Mouse (Mus musculus): ENCODE measurements around the gene Bhlhe41. TPM values are rescaled to one million over a fixed set of nuclear protein-coding genes. Genes with fewer than 3 reads are reported as not detected.
A peak's percentile ranks its signal among the peaks of the same experiment; 100 is the strongest.

The Bhlhe41 gene
- polyA plus RNA-seq, 1 experiment from 2014 or later = 0.22 TPM

DNA sequence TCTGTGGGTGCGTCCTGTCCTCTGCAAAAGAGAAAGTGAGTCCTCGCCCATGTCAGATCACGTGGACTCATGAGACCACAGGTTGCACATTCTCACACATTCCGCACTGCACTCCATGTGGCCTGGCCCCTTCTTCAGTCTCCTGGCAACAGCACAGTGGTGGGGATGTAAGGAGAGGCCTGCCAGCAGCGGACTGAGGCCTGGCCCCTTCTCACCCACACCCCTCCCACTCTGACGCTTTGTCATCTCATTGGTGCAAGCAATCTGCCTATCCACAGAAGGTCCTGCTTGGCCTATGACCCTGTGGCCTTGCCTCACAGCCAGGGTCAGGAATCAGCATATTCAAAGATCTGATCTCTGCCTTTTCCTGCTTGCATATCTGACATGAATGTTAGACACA is 42.3 kb downstream of the Bhlhe41 start:
- DNase-seq (peak; percentile 43), ATAC-seq (peak; percentile 86)
- Histone ChIP-seq H3K9ac (replicated peaks) (no peak overlapping the region), H3K27ac (ENCODE audit: low read depth) (peak overlapping the region; percentile 51), H3K36me3 (replicated peaks; ENCODE audit: insufficient read depth, low read length) (peaks cover 4% of the 10 kb centered on the region; the same call in 1 of the 2 replicates), H3K9me3 (ENCODE audit: low read length) (no peaks in the 10 kb centered on the region), H3K4me3 (ENCODE audit: low read depth, low read length) (no peak overlapping the region), H3K4me1 (ENCODE audit: insufficient read depth) (peaks cover 9% of the 10 kb centered on the region; the same call in 1 of the 2 replicates), H3K27me3 (ENCODE audit: insufficient read depth, low read length) (no peaks in the 10 kb centered on the region), H3K4me2 (ENCODE audit: low read depth, low read length) (no peak overlapping the region)
- no peak for TF ChIP-seq CTCF (IDR thresholded peaks at IDR 0.05; ENCODE audit: low read depth)
- TF ChIP-seq EP300 (IDR thresholded peaks at IDR 0.05; ENCODE audit: low read depth) = no peak
- 62% methylated on average over 6 of the region's 6 CpGs for WGBS (ENCODE audit: insufficient replicate concordance)

DNA sequence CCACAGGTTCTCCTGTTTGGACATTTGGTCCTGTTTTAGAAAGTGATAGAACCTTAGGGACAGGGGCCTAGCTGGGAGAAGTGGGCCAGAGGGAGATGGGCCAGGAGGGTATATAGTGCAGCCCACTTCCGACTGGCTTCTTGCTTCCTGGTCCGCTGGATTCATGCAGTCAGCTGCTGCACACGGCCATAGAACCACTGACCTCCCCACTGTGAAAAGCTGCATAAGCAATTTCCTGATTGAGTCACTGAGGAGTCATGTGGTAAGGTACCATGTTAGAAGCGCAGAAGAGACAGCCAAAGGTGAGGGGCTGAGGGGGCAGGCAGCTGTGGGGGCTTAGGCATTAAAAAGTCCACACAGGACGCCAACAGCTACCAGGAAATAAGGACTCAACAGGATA is 43.1 kb downstream of the Bhlhe41 start:
- peaks cover 6% of the 10 kb centered on the region; the same call in 1 of the 2 replicates for H3K36me3 ChIP-seq (replicated peaks; ENCODE audit: insufficient read depth, low read length)
- H3K4me1 ChIP-seq (ENCODE audit: insufficient read depth) = peaks cover 9% of the 10 kb centered on the region; the same call in 1 of the 2 replicates
- H3K4me2 ChIP-seq (ENCODE audit: low read depth, low read length) = no peak overlapping the region
- TF ChIP-seq CTCF (IDR thresholded peaks at IDR 0.05; ENCODE audit: low read depth) = no peak
- no peak for TF ChIP-seq EP300 (IDR thresholded peaks at IDR 0.05; ENCODE audit: low read depth)
- DNase-seq (no peak), ATAC-seq (no peak)
- 60% methylated on average over 5 of the region's 5 CpGs for WGBS (ENCODE audit: insufficient replicate concordance)
- no peak overlapping the region for H3K9ac ChIP-seq (replicated peaks)
- H3K27ac ChIP-seq (ENCODE audit: low read depth) = no peak overlapping the region
- no peaks in the 10 kb centered on the region for H3K27me3 ChIP-seq (ENCODE audit: insufficient read depth, low read length)
- H3K4me3 ChIP-seq (ENCODE audit: low read depth, low read length) = no peak overlapping the region
- no peaks in the 10 kb centered on the region for H3K9me3 ChIP-seq (ENCODE audit: low read length)

DNA sequence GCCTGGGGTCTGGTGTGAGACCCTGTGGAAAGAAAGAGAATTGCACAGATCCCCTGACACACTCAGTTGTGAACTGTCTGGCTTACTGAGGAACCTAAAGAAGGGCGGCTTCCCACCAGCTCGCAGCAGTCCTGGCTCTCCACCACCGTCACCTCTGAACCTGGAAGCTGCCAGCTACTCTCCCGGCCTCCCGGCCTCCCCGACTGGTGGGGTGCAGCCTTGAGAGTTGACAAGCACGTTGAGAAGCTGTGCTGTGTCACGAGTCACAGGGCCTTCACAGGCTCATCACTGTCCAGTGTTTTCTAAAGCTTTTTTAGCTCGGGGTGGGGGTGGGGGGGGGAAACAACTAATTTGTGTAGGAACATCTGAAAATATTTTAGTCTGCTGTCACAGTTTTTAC is 46.2 kb downstream of the Bhlhe41 start:
- Histone ChIP-seq H3K4me1 (ENCODE audit: insufficient read depth) (peaks cover 9% of the 10 kb centered on the region; the same call in 1 of the 2 replicates), H3K9me3 (ENCODE audit: low read length) (no peaks in the 10 kb centered on the region), H3K27me3 (ENCODE audit: insufficient read depth, low read length) (no peaks in the 10 kb centered on the region), H3K36me3 (replicated peaks; ENCODE audit: insufficient read depth, low read length) (peaks cover 14% of the 10 kb centered on the region; the same call in 1 of the 2 replicates), H3K4me2 (ENCODE audit: low read depth, low read length) (no peak overlapping the region), H3K9ac (replicated peaks) (no peak overlapping the region), H3K27ac (ENCODE audit: low read depth) (no peak overlapping the region), H3K4me3 (ENCODE audit: low read depth, low read length) (no peak overlapping the region)
- 77% methylated on average over 9 of the region's 9 CpGs for WGBS (ENCODE audit: insufficient replicate concordance)
- ATAC-seq (no peak), DNase-seq (no peak)
- TF ChIP-seq CTCF (IDR thresholded peaks at IDR 0.05; ENCODE audit: low read depth) (no peak), EP300 (IDR thresholded peaks at IDR 0.05; ENCODE audit: low read depth) (no peak)

DNA sequence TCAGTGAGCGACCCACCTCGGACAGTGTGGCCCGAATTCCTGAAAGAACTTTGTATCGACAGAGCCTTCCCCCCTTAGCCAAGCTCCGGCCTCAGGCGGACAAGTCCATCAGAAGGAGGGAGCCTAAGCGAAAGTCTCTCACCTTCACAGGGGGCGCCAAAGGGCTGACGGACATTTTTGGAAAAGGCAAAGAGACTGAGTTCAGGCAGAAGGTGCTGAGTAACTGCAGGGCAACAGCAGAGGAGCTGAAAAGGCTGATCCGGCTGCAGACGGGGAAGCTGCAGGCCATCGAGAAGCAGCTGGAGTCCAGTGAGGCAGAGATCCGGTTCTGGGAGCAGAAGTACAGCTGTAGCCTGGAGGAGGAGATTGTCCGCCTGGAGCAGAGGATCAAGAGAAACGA is 50.2 kb downstream of the Bhlhe41 start:
- H3K27ac ChIP-seq (ENCODE audit: low read depth) = no peak overlapping the region
- H3K9ac ChIP-seq (replicated peaks) = no peak overlapping the region
- no peaks in the 10 kb centered on the region for H3K9me3 ChIP-seq (ENCODE audit: low read length)
- ATAC-seq (no peak), DNase-seq (no peak)
- peak; percentile 24 for TF ChIP-seq CTCF (IDR thresholded peaks at IDR 0.05; ENCODE audit: low read depth)
- TF ChIP-seq EP300 (IDR thresholded peaks at IDR 0.05; ENCODE audit: low read depth) = no peak
- no peak overlapping the region for H3K4me2 ChIP-seq (ENCODE audit: low read depth, low read length)
- H3K4me1 ChIP-seq (ENCODE audit: insufficient read depth) = 0 out of 2 replicates have a peak, but pooled peaks cover 3% of the 10 kb centered on the region
- H3K27me3 ChIP-seq (ENCODE audit: insufficient read depth, low read length) = no peaks in the 10 kb centered on the region
- 49% methylated on average over 15 of the region's 15 CpGs for WGBS (ENCODE audit: insufficient replicate concordance)
- peaks cover 19% of the 10 kb centered on the region for H3K36me3 ChIP-seq (replicated peaks; ENCODE audit: insufficient read depth, low read length)
- no peak overlapping the region for H3K4me3 ChIP-seq (ENCODE audit: low read depth, low read length)

DNA sequence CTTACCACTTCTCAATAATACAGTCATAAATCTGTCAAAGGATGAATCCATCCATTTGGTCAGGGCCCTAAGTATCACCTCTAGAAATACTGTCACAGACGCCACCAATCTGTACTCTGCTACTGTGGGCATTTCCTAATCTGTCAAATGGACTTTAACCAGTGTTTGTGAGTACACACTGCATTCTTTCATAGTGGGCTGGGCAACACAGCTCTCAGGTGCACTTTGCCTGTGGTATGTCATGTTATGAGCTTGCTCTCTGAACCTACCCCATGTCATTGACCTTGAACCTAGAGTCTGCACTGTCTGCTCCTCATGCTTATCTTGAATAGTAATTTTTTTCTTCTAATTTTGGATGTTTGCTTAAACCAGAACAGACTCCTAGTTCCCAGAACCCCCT is 54.2 kb downstream of the Bhlhe41 start:
- TF ChIP-seq EP300 (IDR thresholded peaks at IDR 0.05; ENCODE audit: low read depth) = peak; percentile 64; the same call in 1 of the 2 replicates
- TF ChIP-seq CTCF (IDR thresholded peaks at IDR 0.05; ENCODE audit: low read depth) = no peak
- 51% methylated on average over 1 of the region's 1 CpGs for WGBS (ENCODE audit: insufficient replicate concordance)
- H3K27me3 ChIP-seq (ENCODE audit: insufficient read depth, low read length) = no peaks in the 10 kb centered on the region
- no peak overlapping the region for H3K4me3 ChIP-seq (ENCODE audit: low read depth, low read length)
- H3K9ac ChIP-seq (replicated peaks) = no peak overlapping the region
- no peaks in the 10 kb centered on the region for H3K9me3 ChIP-seq (ENCODE audit: low read length)
- H3K4me2 ChIP-seq (ENCODE audit: low read depth, low read length) = no peak overlapping the region
- H3K27ac ChIP-seq (ENCODE audit: low read depth) = peak overlapping the region; percentile 82
- peak; percentile 96 for ATAC-seq
- peaks cover 9% of the 10 kb centered on the region for H3K36me3 ChIP-seq (replicated peaks; ENCODE audit: insufficient read depth, low read length)
- H3K4me1 ChIP-seq (ENCODE audit: insufficient read depth) = peaks cover 14% of the 10 kb centered on the region; the same call in 1 of the 2 replicates
- no peak for DNase-seq

DNA sequence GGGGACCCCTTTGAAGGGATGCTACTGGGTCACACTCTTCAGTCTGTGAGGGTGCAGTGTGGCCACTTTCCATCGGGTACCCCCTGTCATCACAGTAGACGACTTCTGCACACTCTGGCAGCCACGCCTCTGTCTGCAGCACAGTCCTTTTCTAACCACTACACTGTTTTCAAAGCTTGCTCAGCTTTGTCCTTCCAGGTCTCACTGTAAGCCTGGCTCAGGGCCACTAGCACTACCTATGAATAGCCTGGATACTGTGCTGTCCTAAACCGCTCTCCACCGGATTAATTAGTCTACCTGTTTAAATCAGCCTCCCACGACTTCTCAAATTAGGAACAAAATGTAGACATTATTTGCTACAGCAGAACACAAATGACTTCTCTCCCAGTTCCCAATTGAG is 55.3 kb downstream of the Bhlhe41 start:
- H3K4me2 ChIP-seq (ENCODE audit: low read depth, low read length) = no peak overlapping the region
- H3K9ac ChIP-seq (replicated peaks) = no peak overlapping the region
- DNase-seq = no peak
- no peak for TF ChIP-seq EP300 (IDR thresholded peaks at IDR 0.05; ENCODE audit: low read depth)
- TF ChIP-seq CTCF (IDR thresholded peaks at IDR 0.05; ENCODE audit: low read depth) = no peak
- no peaks in the 10 kb centered on the region for H3K27me3 ChIP-seq (ENCODE audit: insufficient read depth, low read length)
- peak overlapping the region; percentile 45 for H3K27ac ChIP-seq (ENCODE audit: low read depth)
- WGBS (ENCODE audit: insufficient replicate concordance) = 68% methylated on average over 6 of the region's 6 CpGs
- H3K4me3 ChIP-seq (ENCODE audit: low read depth, low read length) = no peak overlapping the region
- no peak for ATAC-seq
- H3K4me1 ChIP-seq (ENCODE audit: insufficient read depth) = peaks cover 19% of the 10 kb centered on the region; the same call in 1 of the 2 replicates
- H3K36me3 ChIP-seq (replicated peaks; ENCODE audit: insufficient read depth, low read length) = peaks cover 5% of the 10 kb centered on the region
- no peaks in the 10 kb centered on the region for H3K9me3 ChIP-seq (ENCODE audit: low read length)

Data from liver, postnatal 0 days (tissue).